Mouse (Mus musculus) hindbrain, embryonic 15.5 days (tissue): ENCODE results near the gene Hist1h2ah. TPM values are rescaled to one million over a fixed set of nuclear protein-coding genes. Genes with fewer than 3 reads are reported as not detected.
A peak's percentile ranks its signal among the peaks of the same experiment; 100 is the strongest.

Source experiments
- ATAC-seq: fragments of 200-750 bp; cut with Nextera tagmentation; 2 replicates; pipeline ENCODE4 v1.8.0; 2017; ENCODE audit warnings: low read depth, moderate number of reproducible peaks, moderate TSS enrichment; ENCODE audit not compliant: low FRiP score
- H3K27ac ChIP-seq: fragments of 300-500 bp; sonication (generic); replicated peaks from 2 replicates; pipeline ENCODE4 v1.5.1; 2015; ENCODE audit warnings: mild to moderate bottlenecking, inconsistent platforms
- H3K27me3 ChIP-seq: fragments of 300-500 bp; sonication (generic); 2 replicates; pipeline ENCODE4 v1.6.1; 2015; ENCODE audit warnings: control low read depth, inconsistent platforms
- H3K36me3 ChIP-seq: fragments of 300-500 bp; sonication (generic); 2 replicates; pipeline ENCODE4 v1.6.1; 2015; ENCODE audit warnings: control low read depth, inconsistent platforms
- H3K4me1 ChIP-seq: fragments of 300-500 bp; sonication (generic); replicated peaks from 2 replicates; pipeline ENCODE4 v1.6.1; 2015; ENCODE audit warnings: control low read depth, inconsistent platforms
- H3K4me2 ChIP-seq: fragments of 300-500 bp; sonication (generic); 2 replicates; pipeline ENCODE4 v1.6.1; 2015; ENCODE audit warnings: moderate library complexity, mild to moderate bottlenecking, inconsistent platforms
- H3K4me3 ChIP-seq: fragments of 300-500 bp; sonication (generic); 2 replicates; pipeline ENCODE4 v1.5.1; 2015; ENCODE audit warnings: mild to moderate bottlenecking, inconsistent platforms
- H3K9ac ChIP-seq: fragments of 300-500 bp; sonication (generic); 2 replicates; pipeline ENCODE4 v1.6.1; 2015; ENCODE audit warnings: inconsistent platforms
- H3K9me3 ChIP-seq: fragments of 300-500 bp; sonication (generic); 2 replicates; pipeline ENCODE4 v1.6.1; 2016; ENCODE audit warnings: control low read depth, inconsistent platforms
- WGBS: fragments of 180-500 bp; shearing (Covaris S2); methylation state at CpG from one replicate; pipeline ENCODE4 v1.1.7; 2015; 5-methylcytosine and 5-hydroxymethylcytosine counted together
- polyA plus RNA-seq: library from polyadenylated mRNA; unstranded; fragments of >200 nt; fragmentation: Nextera tagmentation; extraction: Ambion mirVana; gene quantifications from 2 replicates; pipeline ENCODE4 v1.2.1, GENCODE M21; 2015

Hist1h2ah gene
- polyA plus RNA-seq, 1 experiment from 2014 or later, result 2.2 TPM

- H3K4me3 ChIP-seq, result no peak overlapping the region
- H3K27ac ChIP-seq, result no peak overlapping the region
- no peak for ATAC-seq
- no peak overlapping the region for H3K4me2 ChIP-seq
- H3K9me3 ChIP-seq, result no peaks in the 10 kb centered on the region
- H3K4me1 ChIP-seq, result 0 out of 2 replicates have a peak, but pooled peaks cover 11% of the 10 kb centered on the region
- peaks cover 94% of the 10 kb centered on the region for H3K27me3 ChIP-seq
- no peak overlapping the region for H3K9ac ChIP-seq
- 33% methylated on average over 4 of the region's 4 CpGs for WGBS
- H3K36me3 ChIP-seq, result no peaks in the 10 kb centered on the region
Measured at GRCm38 (mm10) chr13:21999147-21999546, 36.2 kb downstream of the Hist1h2ah start.

- Histone ChIP-seq H3K9ac (no peak overlapping the region), H3K36me3 (no peaks in the 10 kb centered on the region), H3K4me2 (no peak overlapping the region), H3K27ac (no peak overlapping the region), H3K9me3 (no peaks in the 10 kb centered on the region), H3K27me3 (peaks cover 94% of the 10 kb centered on the region), H3K4me3 (no peak overlapping the region), H3K4me1 (0 out of 2 replicates have a peak, but pooled peaks cover 11% of the 10 kb centered on the region)
- ATAC-seq, result no peak
- 25% methylated on average over 3 of the region's 3 CpGs for WGBS
Measured at GRCm38 (mm10) chr13:21998412-21998811, 37.0 kb downstream of the Hist1h2ah start.

GRCm38 (mm10) chr13:21997821-21998220 lies 37.5 kb downstream of the Hist1h2ah start:
- H3K27me3 ChIP-seq, result peaks cover 93% of the 10 kb centered on the region
- ATAC-seq, result no peak
- H3K27ac ChIP-seq, result no peak overlapping the region
- no peaks in the 10 kb centered on the region for H3K36me3 ChIP-seq
- no peak overlapping the region for H3K9ac ChIP-seq
- H3K4me2 ChIP-seq, result no peak overlapping the region
- H3K9me3 ChIP-seq, result no peaks in the 10 kb centered on the region
- H3K4me1 ChIP-seq, result 0 out of 2 replicates have a peak, but pooled peaks cover 11% of the 10 kb centered on the region
- H3K4me3 ChIP-seq, result no peak overlapping the region
- 8% methylated on average over 4 of the region's 4 CpGs for WGBS

- Histone ChIP-seq H3K4me2 (peak overlapping the region; percentile 25), H3K9me3 (no peaks in the 10 kb centered on the region), H3K27ac (no peak overlapping the region), H3K9ac (no peak overlapping the region), H3K27me3 (peaks cover 90% of the 10 kb centered on the region), H3K36me3 (no peaks in the 10 kb centered on the region), H3K4me1 (0 out of 2 replicates have a peak, but pooled peaks cover 11% of the 10 kb centered on the region), H3K4me3 (0 out of 2 replicates have a peak overlapping the region, but pooled peaks have one; percentile 7)
- WGBS, result under 1% methylated on average over 21 of the region's 21 CpGs
- ATAC-seq, result no peak
Measured at GRCm38 (mm10) chr13:21997201-21997820, 38.1 kb downstream of the Hist1h2ah start.

GRCm38 (mm10) chr13:21996840-21997185 lies 38.6 kb downstream of the Hist1h2ah start:
- no peak for ATAC-seq
- Histone ChIP-seq H3K9me3 (no peaks in the 10 kb centered on the region), H3K4me3 (peak overlapping the region; percentile 7), H3K4me2 (peak overlapping the region; percentile 25), H3K27me3 (peaks cover 87% of the 10 kb centered on the region), H3K4me1 (0 out of 2 replicates have a peak, but pooled peaks cover 11% of the 10 kb centered on the region), H3K27ac (no peak overlapping the region), H3K36me3 (no peaks in the 10 kb centered on the region), H3K9ac (no peak overlapping the region)
- WGBS, result 1% methylated on average over 13 of the region's 13 CpGs

- Histone ChIP-seq H3K9ac (no peak overlapping the region), H3K27ac (no peak overlapping the region), H3K9me3 (no peaks in the 10 kb centered on the region), H3K4me3 (peak overlapping the region; percentile 7), H3K4me2 (peak overlapping the region; percentile 45), H3K27me3 (peaks cover 87% of the 10 kb centered on the region), H3K36me3 (no peaks in the 10 kb centered on the region), H3K4me1 (0 out of 2 replicates have a peak, but pooled peaks cover 11% of the 10 kb centered on the region)
- 3% methylated on average over 12 of the region's 12 CpGs for whole genome bisulfite sequencing
- no peak for ATAC-seq
Measured at GRCm38 (mm10) chr13:21996101-21996839, 39.1 kb downstream of the Hist1h2ah start.

GRCm38 (mm10) chr13:21995331-21995914 lies 39.9 kb downstream of the Hist1h2ah start:
- Histone ChIP-seq H3K4me1 (0 out of 2 replicates have a peak, but pooled peaks cover 11% of the 10 kb centered on the region), H3K4me3 (peak overlapping the region; percentile 19), H3K4me2 (peak overlapping the region; percentile 45), H3K9ac (no peak overlapping the region), H3K27ac (no peak overlapping the region), H3K36me3 (no peaks in the 10 kb centered on the region), H3K27me3 (peaks cover 86% of the 10 kb centered on the region), H3K9me3 (no peaks in the 10 kb centered on the region)
- WGBS, result under 1% methylated on average over 21 of the region's 21 CpGs
- no peak for ATAC-seq

- no peaks in the 10 kb centered on the region for H3K36me3 ChIP-seq
- peak overlapping the region; percentile 19 for H3K4me3 ChIP-seq
- no peak overlapping the region for H3K9ac ChIP-seq
- peak overlapping the region; percentile 45 for H3K4me2 ChIP-seq
- H3K9me3 ChIP-seq, result no peaks in the 10 kb centered on the region
- no peak overlapping the region for H3K27ac ChIP-seq
- H3K4me1 ChIP-seq, result 0 out of 2 replicates have a peak, but pooled peaks cover 11% of the 10 kb centered on the region
- 5% methylated on average over 8 of the region's 8 CpGs for WGBS
- peaks cover 84% of the 10 kb centered on the region for H3K27me3 ChIP-seq
- ATAC-seq, result no peak
Measured at GRCm38 (mm10) chr13:21994896-21995295, 40.5 kb downstream of the Hist1h2ah start.

GRCm38 (mm10) chr13:21993957-21994738 lies 41.2 kb downstream of the Hist1h2ah start:
- H3K4me2 ChIP-seq, result no peak overlapping the region
- H3K9me3 ChIP-seq, result no peaks in the 10 kb centered on the region
- H3K4me1 ChIP-seq, result 0 out of 2 replicates have a peak, but pooled peaks cover 11% of the 10 kb centered on the region
- peaks cover 77% of the 10 kb centered on the region for H3K27me3 ChIP-seq
- H3K9ac ChIP-seq, result no peak overlapping the region
- no peak overlapping the region for H3K4me3 ChIP-seq
- no peak for ATAC-seq
- WGBS, result 1% methylated on average over 22 of the region's 22 CpGs
- no peaks in the 10 kb centered on the region for H3K36me3 ChIP-seq
- no peak overlapping the region for H3K27ac ChIP-seq

GRCm38 (mm10) chr13:21992550-21992949 lies 42.8 kb downstream of the Hist1h2ah start:
- peaks cover 67% of the 10 kb centered on the region for H3K27me3 ChIP-seq

More at GRCm38 (mm10) chr13:21992550-21992949, 42.8 kb downstream of the Hist1h2ah start:
- no peak for ATAC-seq
- no peaks in the 10 kb centered on the region for H3K9me3 ChIP-seq
- no peaks in the 10 kb centered on the region for H3K36me3 ChIP-seq
- no peak overlapping the region for H3K4me2 ChIP-seq
- no peak overlapping the region for H3K27ac ChIP-seq
- no peak overlapping the region for H3K9ac ChIP-seq
- 87% methylated on average over 5 of the region's 5 CpGs for WGBS
- 0 out of 2 replicates have a peak, but pooled peaks cover 11% of the 10 kb centered on the region for H3K4me1 ChIP-seq
- H3K4me3 ChIP-seq, result no peak overlapping the region
